Mouse (Mus musculus) megakaryocyte, adult 5-6 weeks (primary cell): ENCODE results near the gene Hoxb9. TPM values are rescaled to one million over a fixed set of nuclear protein-coding genes. Genes with fewer than 3 reads are reported as not detected.
A peak's percentile ranks its signal among the peaks of the same experiment; 100 is the strongest.

ENCODE experiments used
- ATAC-seq: 2 replicates; pipeline ENCODE4 v1.8.0; 2016; ENCODE audit warnings: mild to moderate bottlenecking, inconsistent platforms; ENCODE audit not compliant: poor library complexity, severe bottlenecking
- total RNA-seq, 2 experiments: library from RNA; stranded (forward) in 1 of 2; stranded (reverse) in 1 of 2; fragments of 153-499, 151-499 nt in 1 of 2; fragments of 221-1000, 200-1000 nt in 1 of 2; gene quantifications; 2 replicates each; pipeline versions ENCODE4 v1.2.3 to v1.2.4; 2015 to 2017

The Hoxb9 gene
- total RNA-seq, 2 experiments from 2014 or later = not detected

- ATAC-seq = peak; percentile 89
These were observed 40.5 kb downstream of the Hoxb9 start for GRCm38 (mm10) chr11:96311520-96312417.

- ATAC-seq = no peak
These were observed 41.9 kb downstream of the Hoxb9 start for GRCm38 (mm10) chr11:96313134-96313533.

GRCm38 (mm10) chr11:96313806-96314428 lies 42.7 kb downstream of the Hoxb9 start:
- ATAC-seq = no peak

DNA sequence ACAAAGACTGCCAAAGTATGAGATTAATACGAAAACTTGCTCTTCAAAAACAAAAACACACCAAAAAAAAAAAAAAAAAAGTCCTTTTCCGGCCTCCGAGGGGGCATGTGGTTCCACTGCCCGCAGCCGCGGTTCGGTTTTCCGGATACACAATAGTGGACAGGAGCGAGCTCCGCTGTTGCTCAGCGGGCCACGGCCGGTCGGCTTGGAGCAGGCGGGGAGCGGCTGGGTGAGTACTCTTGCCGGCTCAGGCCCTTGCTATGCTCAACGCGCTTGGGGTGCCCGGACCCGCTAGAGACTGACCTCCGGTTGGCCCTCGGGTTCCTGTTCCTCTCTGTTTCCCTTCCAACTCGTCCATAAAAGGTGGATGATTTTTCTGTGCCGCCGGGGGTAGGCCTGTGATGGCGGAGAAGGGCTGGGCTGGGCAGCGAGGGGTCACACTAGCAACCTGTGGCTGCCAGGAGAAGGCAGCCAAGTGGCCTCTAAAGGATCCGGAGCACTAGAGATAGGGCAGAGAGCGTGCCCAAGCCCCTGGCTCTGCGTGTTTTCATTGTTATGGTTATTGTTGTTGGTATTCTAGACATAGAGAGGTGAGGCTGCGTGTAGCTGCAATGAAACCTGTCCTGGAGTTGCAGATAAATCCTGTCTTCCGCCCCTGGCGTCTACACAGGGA lies 43.5 kb downstream of the Hoxb9 start:
- ATAC-seq = peak; percentile 26

GRCm38 (mm10) chr11:96315344-96315681 lies 44.1 kb downstream of the Hoxb9 start:
- ATAC-seq = no peak

DNA sequence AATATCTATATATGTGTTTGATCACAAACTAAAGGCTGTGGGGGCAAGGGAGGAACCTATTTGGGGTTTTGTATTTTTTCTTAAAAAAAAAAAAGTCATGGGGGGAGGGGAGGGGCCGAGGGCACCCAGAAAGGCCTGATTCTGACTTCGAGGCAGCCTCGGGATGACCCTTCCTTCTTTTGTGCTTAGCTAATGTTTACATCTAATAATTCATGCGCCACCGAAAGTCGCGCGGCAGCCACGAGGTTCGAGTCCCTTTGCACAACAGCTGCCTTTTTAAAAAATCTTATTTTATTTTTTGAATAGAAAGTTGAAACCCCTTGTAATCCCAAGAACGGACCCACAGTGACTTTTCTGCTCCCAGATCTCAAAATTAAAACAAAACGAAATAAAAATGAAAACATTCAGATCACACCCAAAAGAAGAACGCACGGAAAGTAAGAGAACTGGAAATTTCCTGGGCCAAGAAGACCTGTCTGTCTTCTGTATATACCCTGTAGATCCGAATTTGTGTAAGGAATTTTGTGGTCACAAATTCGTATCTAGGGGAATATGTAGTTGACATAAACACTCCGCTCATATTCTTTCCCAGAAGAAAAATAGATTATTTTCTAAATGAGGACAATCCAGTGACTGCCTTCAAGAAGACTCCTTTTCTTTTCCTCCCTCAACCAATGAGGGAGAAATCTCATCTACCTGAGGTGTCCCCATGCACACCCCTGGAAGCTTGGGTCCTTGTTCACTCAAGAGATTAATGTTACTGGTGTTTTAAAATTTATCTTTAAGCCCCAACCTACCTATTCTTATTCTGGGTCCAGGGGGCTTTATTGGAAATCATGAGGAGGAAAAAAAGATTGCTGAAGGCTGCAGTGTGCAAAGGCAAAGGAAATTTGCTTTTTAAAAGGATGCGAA lies 45.7 kb downstream of the Hoxb9 start:
- no peak for ATAC-seq

- peak; percentile 25 for ATAC-seq
These were observed 46.5 kb downstream of the Hoxb9 start, which contains the start of gene Hoxb4 for GRCm38 (mm10) chr11:96317608-96318367. TSS of gene Hoxb4 (plus strand) at chr11:96318267.

DNA sequence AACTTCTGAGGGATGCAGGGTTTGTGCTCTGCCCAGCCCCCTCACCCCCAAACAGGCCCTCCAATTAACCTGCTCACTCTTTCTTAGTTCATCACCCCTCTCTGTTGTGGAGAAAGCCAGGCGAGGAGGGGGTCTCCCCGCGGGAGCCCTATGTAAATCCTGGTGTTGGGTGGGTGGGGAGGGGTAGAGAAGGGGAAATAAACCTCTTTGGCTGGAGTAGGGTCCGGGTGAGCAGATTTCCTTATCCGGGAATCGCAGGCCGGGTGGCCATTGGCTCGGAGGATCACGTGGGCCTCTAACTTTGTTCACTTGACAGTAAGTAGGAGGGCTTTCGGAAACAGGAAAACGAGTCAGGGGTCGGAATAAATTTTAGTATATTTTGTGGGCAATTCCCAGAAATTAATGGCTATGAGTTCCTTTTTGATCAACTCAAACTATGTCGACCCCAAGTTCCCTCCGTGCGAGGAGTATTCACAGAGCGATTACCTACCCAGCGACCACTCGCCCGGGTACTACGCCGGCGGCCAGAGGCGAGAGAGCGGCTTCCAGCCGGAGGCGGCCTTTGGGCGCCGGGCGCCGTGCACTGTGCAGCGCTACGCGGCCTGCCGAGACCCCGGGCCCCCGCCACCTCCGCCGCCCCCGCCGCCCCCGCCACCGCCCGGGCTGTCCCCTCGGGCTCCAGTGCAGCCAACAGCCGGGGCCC lies 47.3 kb downstream of the Hoxb9 start:
- ATAC-seq = peak; percentile 75

DNA sequence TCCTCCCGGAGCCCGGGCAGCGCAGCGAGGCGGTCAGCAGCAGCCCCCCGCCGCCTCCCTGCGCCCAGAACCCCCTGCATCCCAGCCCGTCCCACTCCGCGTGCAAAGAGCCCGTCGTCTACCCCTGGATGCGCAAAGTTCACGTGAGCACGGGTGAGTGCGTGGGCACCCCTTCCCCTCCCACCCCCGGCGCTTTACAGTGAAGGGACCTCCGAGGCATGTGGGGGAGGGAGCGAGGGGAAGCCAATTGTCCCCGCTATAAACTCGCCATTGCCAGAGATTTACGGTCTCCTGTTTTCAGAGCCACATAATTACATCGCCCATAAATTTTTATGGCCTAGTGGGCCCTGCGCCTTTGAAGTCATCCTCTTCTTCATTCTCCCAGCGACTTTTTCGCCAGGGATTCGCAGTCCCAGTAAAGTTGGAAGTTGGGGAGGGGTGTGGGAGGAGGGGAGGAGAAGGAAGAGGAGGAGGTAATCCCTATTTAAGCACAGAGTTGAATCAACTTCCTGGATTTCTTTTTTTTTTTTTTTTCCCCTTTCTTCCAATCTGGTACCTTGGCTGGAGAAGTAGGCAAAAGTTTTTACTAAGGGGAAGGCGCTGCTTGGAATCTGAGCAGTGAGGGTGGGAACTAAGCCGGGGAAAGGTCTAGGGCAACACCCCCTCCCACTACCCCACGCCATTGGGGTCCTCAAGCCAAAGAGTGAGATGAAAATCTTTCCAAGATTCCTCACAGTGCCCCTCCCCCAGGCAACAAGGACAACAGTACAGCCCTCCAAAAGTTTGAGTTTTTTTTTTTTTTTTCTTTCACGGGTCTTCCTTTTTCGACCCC lies 48.0 kb downstream of the Hoxb9 start:
- ATAC-seq = no peak

DNA sequence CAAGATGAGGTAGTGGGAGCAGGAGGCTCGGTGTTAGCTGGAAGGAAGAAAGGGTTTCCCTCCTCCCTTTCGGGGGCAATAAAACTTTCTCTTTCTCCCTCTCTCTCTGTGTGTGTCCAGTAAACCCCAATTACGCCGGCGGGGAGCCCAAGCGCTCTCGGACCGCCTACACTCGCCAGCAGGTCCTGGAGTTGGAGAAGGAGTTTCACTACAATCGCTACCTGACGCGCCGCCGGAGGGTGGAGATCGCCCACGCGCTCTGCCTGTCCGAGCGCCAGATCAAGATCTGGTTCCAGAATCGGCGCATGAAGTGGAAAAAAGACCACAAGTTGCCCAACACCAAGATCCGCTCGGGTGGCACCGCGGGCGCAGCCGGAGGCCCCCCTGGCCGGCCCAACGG lies 48.7 kb downstream of the Hoxb9 start:
- ATAC-seq = peak; percentile 47

DNA sequence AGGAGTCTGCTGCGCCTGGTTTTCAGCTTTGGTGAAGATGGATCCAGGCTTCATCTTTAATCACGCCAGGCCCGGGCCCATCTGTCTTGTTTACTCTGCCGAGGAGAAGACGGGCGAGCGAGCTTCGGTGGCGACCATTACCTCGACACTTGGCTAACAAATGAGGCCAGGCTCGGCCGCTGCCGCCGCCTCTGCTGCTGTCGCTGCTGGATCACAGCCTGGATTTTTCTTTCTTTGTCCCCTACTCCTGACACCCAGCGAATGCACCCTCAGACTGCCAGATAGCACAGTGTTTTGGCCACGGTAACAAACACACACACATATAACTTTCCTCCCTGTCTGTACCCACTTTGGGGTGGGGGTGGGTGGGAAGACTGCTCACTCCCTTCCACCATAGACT lies 49.4 kb downstream of the Hoxb9 start:
- no peak for ATAC-seq

GRCm38 (mm10) chr11:96321846-96322245 lies 50.6 kb downstream of the Hoxb9 start:
- ATAC-seq = no peak

- ATAC-seq = no peak
These were observed 51.5 kb downstream of the Hoxb9 start for GRCm38 (mm10) chr11:96322738-96323137.

- ATAC-seq = no peak
These were observed 51.9 kb downstream of the Hoxb9 start, which contains the start of gene Hoxb3 for GRCm38 (mm10) chr11:96323154-96323553. TSS of gene Hoxb3 (plus strand) at chr11:96323326.

GRCm38 (mm10) chr11:96324125-96324524 lies 52.9 kb downstream of the Hoxb9 start:
- ATAC-seq = no peak

DNA sequence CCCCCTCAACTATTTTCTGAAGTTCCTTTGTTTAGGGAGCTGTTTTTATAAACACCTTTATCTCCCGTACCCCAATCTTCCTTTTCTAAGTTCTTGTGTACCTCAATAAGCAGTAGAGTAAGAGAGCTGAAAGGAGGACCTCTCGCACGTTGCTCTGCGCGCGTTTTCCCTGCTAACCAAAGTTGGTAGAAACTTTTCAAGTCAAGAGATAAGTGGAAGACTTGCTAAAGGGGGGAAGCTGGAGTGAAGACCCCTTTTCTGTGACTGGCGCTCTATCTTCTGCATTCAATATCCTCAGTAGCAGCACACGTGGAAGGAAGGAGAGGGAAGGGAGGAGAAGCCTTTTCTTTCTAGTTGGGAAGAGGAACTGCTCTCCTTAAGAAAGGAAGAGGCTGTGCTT lies 53.7 kb downstream of the Hoxb9 start:
- no peak for ATAC-seq

DNA sequence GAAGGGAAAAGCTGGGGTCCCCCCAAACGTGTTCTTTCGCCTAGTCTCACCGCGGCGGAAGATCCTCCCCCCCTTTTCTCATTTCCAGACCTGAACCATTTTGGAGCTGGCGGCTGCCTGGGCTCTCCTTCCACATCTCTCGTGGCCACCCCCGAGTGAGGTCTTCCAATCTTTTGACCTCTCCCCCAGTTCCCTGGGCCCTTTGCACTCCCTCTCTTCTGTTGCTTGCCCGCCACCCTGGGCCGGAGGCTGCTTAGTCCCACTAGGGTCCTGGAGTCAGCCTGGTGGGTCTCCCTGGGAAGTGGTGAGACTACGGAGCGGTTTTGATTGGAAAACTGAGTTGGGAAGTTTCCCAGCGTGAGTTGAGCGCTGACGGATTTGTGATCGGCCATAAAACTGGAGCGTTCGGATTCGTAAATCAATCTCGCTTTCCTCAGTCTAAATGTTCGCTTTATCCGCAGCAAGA lies 54.5 kb downstream of the Hoxb9 start:
- ATAC-seq = no peak
